Mouse (Mus musculus) adrenal gland, postnatal 14 days (tissue): ENCODE results near the gene Nptx1. TPM values are rescaled to one million over a fixed set of nuclear protein-coding genes. Genes with fewer than 3 reads are reported as not detected.

Experiments
- DNase-seq: peaks from one replicate; pipeline ENCODE4 v3.0.0; 2021; ENCODE audit warnings: mixed read lengths
- total RNA-seq: library from RNA; stranded (reverse); gene quantifications from 2 replicates; pipeline ENCODE4 v1.2.3, GENCODE M21; 2021

Nptx1 gene
- total RNA-seq, 1 experiment from 2014 or later: 4.1 TPM

GRCm38 (mm10) chr11:119492830-119493229 is 54.7 kb downstream of the Nptx1 start:
- DNase-seq: no peak

- no peak for DNase-seq
Observed at GRCm38 (mm10) chr11:119491690-119492087, 55.9 kb downstream of the Nptx1 start.

DNA sequence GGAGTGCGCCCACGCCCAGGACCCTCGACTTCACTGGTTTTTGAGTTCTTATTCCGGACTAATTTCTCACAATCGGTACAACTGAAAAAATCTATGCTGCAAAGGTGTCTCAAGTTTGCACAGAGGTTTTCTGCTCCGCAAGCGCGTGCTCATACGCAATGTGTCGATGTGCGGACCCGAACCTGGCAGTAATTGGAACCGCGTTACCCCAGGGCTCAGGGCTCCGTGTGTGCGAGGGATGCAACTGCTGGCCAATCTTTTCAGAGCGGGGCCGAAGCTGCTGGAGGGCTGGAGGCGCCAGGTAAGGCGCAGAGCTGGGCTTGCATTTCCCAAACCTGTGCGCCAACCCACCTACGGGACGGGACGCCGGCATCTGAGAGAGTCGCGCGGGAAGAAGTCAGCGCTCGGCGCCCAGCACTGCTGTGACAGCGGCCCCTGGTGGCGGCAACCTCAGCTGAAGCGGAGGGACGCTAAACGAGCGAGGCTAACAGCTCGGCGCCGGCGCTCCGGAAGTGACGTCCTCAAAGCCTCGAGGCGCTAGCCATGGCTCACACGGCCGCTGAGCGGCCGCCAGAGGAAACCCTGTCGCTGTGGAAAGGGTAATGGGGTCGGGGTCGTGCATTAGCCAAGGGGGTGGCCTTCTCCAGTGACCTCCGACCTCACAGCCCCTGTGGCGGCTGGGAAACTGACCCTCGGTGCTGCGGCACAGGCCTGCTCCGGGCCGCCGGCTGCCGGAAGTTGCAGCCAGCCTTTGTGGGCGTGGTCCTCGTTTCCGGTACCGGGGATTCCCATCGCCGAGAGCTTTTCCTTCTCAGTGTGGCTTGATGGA is 56.5 kb downstream of the Nptx1 start, which contains the start of gene Endov:
Endov (plus strand) TSS at position 487 of the 829 bp plus-strand sequence.
- DNase-seq: peak; percentile 99

Other genes starting within 250 kb of the Nptx1 start
- 129 and 132 TPM in 2 replicates for gene Eif4a3, start 247.7 kb downstream of the Nptx1 start, total RNA-seq
- gene Card14, start 240.0 kb downstream of the Nptx1 start, total RNA-seq: 0.30 and 0.38 TPM in 2 replicates
- gene Sgsh, start 192.2 kb downstream of the Nptx1 start, total RNA-seq: 14.8 and 15.7 TPM in 2 replicates
- gene Slc26a11, start 192.2 kb downstream of the Nptx1 start, total RNA-seq: 7.5 and 9.7 TPM in 2 replicates
- gene Rnf213, start 154.7 kb downstream of the Nptx1 start, total RNA-seq: 25.6 and 28.0 TPM in 2 replicates
- 19.7 and 22.4 TPM in 2 replicates for gene Endov, start 56.4 kb downstream of the Nptx1 start, total RNA-seq
- 45.5 and 47.9 TPM in 2 replicates for gene Rptor, start 55.2 kb upstream of the Nptx1 start, total RNA-seq